Mouse (Mus musculus): ENCODE results near the gene Mtmr4.

Gene Mtmr4

GRCm38 (mm10) chr11:87591526-87592353 lies at the start of gene Mtmr4:
TSS of gene Mtmr4 (plus strand) at chr11:87592162.
- peak; percentile 99 to 100 for DNase-seq

- DNase-seq, result peak in 1 of 2 experiments; percentile 4
Observed at GRCm38 (mm10) chr11:87542285-87542684, 49.7 kb upstream of the Mtmr4 start.

- DNase-seq, result no peak
Observed at GRCm38 (mm10) chr11:87542906-87543305, 49.1 kb upstream of the Mtmr4 start.

GRCm38 (mm10) chr11:87553342-87553741 lies 38.6 kb upstream of the Mtmr4 start:
- DNase-seq, result no peak

- DNase-seq, result no peak
Observed at GRCm38 (mm10) chr11:87554386-87554785, 37.6 kb upstream of the Mtmr4 start.

GRCm38 (mm10) chr11:87555106-87555703 lies 36.8 kb upstream of the Mtmr4 start:
- DNase-seq, result no peak

- DNase-seq, result no peak
Observed at GRCm38 (mm10) chr11:87561208-87561607, 30.8 kb upstream of the Mtmr4 start.

GRCm38 (mm10) chr11:87566501-87566900 lies 25.5 kb upstream of the Mtmr4 start, which contains the start of gene Gm11492:
TSS of gene Gm11492 (plus strand) at chr11:87566653.
- no peak for DNase-seq

GRCm38 (mm10) chr11:87568255-87568953 lies 23.6 kb upstream of the Mtmr4 start, which contains the start of gene Sept4:
TSS of gene Sept4 (plus strand) at chr11:87568903.
- no peak for DNase-seq

- no peak for DNase-seq
Observed at GRCm38 (mm10) chr11:87570743-87571142, 21.2 kb upstream of the Mtmr4 start.

GRCm38 (mm10) chr11:87571361-87571950 lies 20.5 kb upstream of the Mtmr4 start:
- DNase-seq, result peak in 1 of 2 experiments; percentile 2

- DNase-seq, result no peak
Observed at GRCm38 (mm10) chr11:87573751-87574150, 18.2 kb upstream of the Mtmr4 start.

- no peak for DNase-seq
Observed at GRCm38 (mm10) chr11:87574520-87575180, 17.3 kb upstream of the Mtmr4 start.

- DNase-seq, result peak; percentile 41 to 43
Observed at GRCm38 (mm10) chr11:87577601-87578248, 14.2 kb upstream of the Mtmr4 start.

- peak; percentile 78 to 89 for DNase-seq
Observed at GRCm38 (mm10) chr11:87578249-87578962, 13.6 kb upstream of the Mtmr4 start.

- DNase-seq, result peak; percentile 42 to 53
Observed at GRCm38 (mm10) chr11:87578963-87579601, 12.9 kb upstream of the Mtmr4 start.

GRCm38 (mm10) chr11:87579713-87580112 lies 12.2 kb upstream of the Mtmr4 start:
- no peak for DNase-seq

- no peak for DNase-seq
Observed at GRCm38 (mm10) chr11:87580543-87581085, 11.3 kb upstream of the Mtmr4 start.

GRCm38 (mm10) chr11:87581161-87581865 lies 10.6 kb upstream of the Mtmr4 start:
- no peak for DNase-seq
